Mouse (Mus musculus): Measurements from ENCODE around the gene Trpm6.

DNA sequence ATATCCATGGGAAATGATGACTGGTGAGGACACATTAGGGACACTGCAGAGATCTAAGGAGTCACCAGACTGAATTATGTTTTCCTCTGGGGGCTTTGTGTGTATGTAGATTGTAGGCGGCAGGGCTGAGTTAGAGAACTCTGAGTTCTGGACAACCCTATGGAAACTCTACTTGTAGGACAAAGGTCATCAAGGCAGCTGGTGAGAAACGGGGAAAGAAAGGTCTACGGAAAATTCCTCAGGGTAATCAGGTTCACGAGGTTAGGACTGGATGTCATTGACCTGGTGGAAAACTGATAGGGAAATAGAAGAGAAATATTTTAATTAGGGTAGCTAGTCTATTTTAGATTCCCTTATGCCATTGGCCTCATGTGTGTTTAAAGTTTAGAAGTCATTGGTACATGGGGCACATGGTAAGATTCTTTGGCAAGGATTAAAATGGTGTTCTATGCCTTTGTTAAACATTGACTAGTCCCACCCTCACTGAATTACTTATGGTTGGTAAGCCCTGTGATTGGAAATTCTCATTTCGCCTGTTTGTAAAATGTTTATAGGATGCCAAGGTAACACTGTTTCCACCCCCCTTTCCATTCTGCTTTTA is 23.2 kb downstream of the Trpm6 start:
- TF ChIP-seq POLR2A (IDR thresholded peaks at IDR 0.05; ENCODE audit: low read depth, low read length): no peak
- no peak for TF ChIP-seq CTCF (conservative IDR thresholded peaks at IDR 0.05; ENCODE audit: insufficient read depth, insufficient read length, low read depth, low read length)
